Mouse (Mus musculus) kidney, postnatal 14 days (tissue): ENCODE results near the gene Tubb2a.
"Not testable (repeated sequence)": the region's sequence is repeated elsewhere in the genome, so short reads cannot be mapped to it uniquely, and the experiment has no call there.

Experiments used
- DNase-seq: peaks from one replicate; pipeline ENCODE4 v3.0.0; 2022; ENCODE audit warnings: mixed read lengths

Gene Tubb2a

GRCm38 (mm10) chr13:34088871-34089288, 11.1 kb upstream of the Tubb2a start:
- DNase-seq, result no peak

DNA sequence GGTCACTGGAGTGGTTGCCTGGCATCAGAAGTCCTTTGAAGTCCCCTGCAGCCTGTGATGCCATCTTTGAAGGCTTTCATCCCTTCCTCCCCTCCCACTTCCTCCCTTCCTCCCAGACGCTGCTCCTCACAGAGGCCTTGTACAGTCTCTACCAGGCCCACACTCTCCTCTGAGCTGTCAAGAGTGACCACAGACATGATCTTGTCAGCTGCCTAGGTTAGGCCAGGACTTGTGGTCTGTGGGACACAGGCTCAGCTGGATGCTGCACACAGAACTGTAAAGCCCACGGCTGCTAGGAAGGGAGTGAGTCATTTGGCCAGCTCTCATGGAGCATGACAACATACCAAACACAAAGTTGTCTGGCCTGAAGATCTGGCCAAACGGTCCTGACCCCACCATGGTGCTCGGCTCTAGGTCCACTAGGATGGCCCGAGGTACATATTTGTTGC, 10.4 kb upstream of the Tubb2a start:
- DNase-seq, result not testable (repeated sequence)

GRCm38 (mm10) chr13:34087052-34087812, 9.4 kb upstream of the Tubb2a start:
- no peak for DNase-seq

DNA sequence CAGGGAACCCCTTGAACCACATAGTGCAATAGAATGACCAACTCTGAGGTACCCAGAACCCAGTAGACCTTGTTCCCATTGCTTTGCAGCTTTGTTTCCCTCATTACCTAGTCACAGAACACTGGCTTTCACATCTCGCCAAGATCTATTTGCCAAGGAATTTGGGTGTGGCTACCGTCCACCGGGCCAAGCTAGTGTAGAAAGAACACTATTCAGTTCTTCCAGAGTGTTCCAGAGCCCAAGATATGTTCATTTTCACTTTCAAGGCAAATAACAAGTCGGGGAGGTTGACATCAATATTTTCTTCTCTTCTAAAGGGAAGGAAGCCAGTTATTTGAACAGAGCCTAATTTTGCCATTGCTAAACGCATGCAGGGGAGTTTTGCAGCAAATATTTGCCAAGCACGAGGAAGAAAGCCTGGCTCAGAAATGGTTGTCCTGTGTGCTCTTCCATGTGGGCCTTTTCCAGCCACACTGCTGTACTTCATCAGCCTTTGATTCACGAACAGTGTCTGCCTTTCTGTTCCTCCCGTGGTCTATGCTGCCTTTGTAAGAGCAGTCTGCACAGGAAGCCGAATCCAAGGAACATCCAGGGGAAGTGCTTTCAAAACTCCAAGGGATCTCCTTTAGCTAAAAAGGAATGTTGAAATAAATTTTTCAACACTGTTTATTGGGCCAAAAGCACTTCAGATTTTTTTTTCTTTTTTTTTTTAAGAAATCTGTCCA, 6.4 kb upstream of the Tubb2a start:
- peak; percentile 39 for DNase-seq

GRCm38 (mm10) chr13:34081926-34082325, 4.1 kb upstream of the Tubb2a start:
- DNase-seq, result no peak

GRCm38 (mm10) chr13:34079801-34080200, 2.0 kb upstream of the Tubb2a start:
- DNase-seq, result no peak

GRCm38 (mm10) chr13:34078500-34079280, 883 bp upstream of the Tubb2a start:
- no peak for DNase-seq

DNA sequence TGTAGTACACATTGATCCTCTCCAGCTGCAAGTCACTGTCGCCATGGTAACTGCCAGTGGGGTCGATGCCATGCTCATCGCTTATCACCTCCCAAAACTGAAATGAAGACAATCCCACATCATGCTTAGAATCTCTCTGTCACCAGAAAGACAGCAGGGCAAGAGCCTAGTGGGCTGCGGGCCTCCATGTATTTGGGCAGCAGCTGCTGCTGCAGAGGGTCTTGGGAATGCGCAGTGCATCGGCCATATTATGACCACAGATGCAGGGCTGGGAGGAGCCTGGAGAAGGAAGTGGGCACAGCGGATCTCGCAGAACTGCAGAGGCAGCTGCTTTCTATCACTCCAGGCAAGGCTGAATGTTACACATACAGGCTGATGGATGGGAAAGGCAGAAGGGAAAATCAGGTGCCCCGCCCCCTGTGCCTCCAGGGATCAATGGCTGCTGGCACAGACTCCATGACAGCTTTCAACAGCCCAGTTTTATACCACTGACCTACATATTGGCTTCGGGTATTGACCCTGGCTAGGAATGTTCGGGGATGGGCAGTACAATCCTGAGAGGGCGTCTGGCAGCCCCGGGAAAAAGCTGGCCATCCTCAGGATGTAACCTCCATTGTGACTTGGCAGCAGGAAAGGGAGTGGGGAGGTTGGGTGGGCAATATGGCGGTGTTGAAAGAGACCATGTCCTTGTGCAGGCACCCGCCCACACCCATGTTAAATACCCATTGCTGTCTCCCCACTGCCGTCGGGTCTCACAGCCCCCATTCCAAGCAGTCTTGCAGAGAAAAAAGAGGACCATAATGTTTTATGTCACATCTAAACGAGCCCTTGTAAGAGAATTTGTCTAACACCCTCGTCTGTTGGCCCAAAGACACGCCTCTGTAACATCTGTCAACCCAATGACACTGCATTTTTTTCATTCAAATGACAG, 981 bp downstream of the Tubb2a start:
- peak; percentile 35 for DNase-seq

DNA sequence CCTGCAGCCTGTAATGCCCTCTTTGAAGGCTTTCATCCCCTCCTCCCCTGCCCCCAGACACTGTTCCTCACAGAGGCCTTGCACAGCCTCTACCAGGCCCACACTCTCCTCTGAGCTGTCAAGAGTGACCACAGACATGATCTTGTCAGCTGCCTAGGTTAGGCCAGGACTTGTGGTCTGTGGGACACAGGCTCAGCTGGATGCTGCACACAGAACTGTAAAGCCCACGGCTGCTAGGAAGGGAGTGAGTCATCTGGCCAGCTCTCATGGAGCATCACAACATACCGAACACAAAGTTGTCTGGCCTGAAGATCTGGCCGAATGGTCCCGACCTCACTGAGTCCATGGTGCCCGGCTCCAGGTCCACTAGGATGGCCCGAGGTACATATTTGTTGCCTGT, 1.9 kb downstream of the Tubb2a start:
- DNase-seq, result not testable (repeated sequence)

- not testable (repeated sequence) for DNase-seq
Observed at GRCm38 (mm10) chr13:34074441-34074840, 3.4 kb downstream of the Tubb2a start.

DNA sequence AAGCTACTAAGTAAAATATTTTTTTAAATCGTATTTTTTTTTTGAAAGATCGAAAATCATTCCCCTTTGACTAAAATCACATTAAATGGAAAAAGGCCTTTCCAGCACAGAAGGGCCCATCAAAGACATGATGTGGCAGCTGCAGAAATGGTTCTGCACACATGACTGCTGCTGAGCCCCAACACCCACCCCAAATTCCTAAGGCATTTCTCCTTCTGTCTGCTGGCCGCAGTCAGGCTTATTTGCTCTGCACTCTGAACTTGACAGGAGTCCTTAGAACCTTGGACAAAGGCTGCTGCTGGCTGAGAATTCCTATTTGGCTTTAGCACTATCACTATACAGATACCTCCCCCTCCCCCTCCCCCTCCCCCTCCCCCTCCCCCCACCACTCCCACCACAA, 5.0 kb downstream of the Tubb2a start:
- no peak for DNase-seq

DNA sequence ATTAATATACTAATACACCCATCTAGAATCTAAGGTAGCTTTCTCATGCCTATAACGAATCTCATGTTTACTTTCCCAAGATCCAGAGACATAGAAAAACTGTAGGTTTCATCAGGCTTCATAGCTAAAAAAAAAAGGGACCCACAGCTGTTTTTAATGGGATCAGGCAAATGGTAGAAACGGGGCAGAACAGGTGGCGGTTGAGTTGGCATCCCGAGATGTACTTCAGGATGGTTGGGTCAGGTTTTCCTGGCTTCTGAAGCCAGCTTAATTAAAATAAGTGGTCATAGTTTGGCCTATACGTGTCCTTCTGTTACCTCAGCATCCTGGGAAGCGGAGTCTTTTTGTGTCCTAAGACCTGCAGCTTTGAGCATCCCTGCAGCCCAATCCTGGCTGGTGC, 6.0 kb downstream of the Tubb2a start:
- DNase-seq, result no peak

DNA sequence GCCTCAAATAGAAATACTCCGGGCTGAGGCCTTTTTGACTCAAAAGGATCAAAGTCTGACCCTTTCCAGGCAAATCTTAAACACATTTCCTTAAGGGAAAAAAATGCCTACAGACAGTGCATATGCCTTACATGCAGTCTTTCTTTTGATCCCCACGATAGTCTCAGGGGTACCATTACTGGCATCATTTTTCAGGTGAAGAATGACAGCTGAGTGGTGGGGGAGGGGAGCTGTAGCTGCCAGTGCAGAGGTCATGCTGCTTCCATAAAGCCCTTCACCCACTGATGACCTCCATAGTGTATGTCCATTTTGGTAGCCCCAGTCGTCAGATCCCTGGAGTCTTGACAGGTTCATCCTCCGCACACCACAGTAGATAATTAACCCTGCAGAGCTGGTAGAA, 7.5 kb downstream of the Tubb2a start:
- no peak for DNase-seq

GRCm38 (mm10) chr13:34066351-34066750, 11.5 kb downstream of the Tubb2a start:
- peak; percentile 19 for DNase-seq

- DNase-seq, result no peak
Observed at GRCm38 (mm10) chr13:34062466-34062865, 15.3 kb downstream of the Tubb2a start.

DNA sequence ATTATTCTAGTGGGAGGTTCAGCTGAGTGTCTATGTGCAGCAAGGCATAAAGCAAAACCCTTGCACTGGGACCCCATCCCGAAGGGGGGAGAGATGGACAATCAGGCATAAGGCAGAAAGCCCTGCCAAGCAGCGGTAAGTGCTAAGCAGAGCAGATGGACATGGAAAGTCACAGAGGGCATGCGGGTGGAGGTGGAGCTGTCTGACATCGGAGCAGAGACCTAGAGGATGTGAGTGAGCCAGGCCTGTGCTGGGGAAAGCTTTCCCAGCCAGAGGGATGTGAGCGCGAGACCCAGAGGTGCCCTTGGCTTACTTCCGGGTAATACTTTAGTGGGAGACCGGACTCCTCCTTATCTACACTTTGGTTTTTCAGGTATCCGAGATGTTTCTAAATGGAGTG, 17.7 kb downstream of the Tubb2a start:
- DNase-seq, result no peak

- no peak for DNase-seq
Observed at GRCm38 (mm10) chr13:34057252-34057651, 20.6 kb downstream of the Tubb2a start.

- peak; percentile 37 for DNase-seq
Observed at GRCm38 (mm10) chr13:34054983-34055382, 22.8 kb downstream of the Tubb2a start.

GRCm38 (mm10) chr13:34054391-34054790, 23.4 kb downstream of the Tubb2a start:
- DNase-seq, result no peak

DNA sequence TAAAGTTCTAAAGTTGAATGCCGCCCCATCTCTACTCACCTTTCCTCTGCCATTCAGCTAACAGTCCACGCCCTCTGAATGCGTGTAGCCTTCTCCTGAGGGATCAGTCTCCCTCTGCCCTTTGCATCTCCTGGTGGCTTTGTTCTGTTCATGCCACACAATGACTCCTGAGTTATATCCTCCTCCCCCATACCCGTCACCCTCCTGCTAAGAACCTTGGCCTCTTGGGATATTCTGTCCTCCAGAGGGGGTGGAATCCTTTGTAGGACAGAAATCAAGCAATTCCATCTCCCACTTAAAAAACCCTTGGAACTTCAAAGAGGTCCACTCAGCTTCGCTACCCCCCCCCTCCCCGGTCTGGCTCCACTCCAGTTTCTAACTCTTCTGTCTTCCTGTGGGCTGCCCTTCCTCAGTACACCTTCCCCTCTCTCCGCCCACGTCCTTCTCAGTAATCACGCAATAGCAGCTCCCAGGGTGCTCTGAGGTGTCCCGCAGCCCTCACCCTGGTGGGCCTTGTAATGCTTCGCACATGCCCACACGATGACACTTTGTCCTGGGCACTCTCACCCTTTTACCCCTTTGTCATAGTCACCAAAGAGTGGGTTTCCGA, 24.0 kb downstream of the Tubb2a start:
- no peak for DNase-seq

DNA sequence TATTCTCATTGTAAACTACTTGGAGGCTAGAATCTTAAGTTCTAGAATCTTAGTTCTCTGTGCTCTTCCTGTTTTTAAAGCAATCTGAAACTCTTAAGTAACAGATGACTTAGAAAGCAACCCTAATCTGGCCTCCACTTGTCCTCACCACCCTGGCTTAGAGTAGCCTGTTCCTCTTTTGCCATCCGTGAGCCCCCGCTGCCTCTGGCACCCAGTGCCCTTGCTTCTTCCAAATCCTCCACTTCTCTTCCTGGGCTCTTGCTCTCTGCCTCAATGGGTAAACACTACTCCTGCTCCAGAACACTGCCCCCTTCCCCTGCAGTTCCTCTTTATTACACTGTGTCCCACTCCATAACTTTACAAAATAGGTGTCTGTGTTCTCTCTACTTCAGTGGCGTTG, 26.1 kb downstream of the Tubb2a start:
- no peak for DNase-seq

GRCm38 (mm10) chr13:34050479-34050878, 27.3 kb downstream of the Tubb2a start:
- no peak for DNase-seq
